ENCODE assay signal across 9 mouse cellular contexts in the genomic region with DNA sequence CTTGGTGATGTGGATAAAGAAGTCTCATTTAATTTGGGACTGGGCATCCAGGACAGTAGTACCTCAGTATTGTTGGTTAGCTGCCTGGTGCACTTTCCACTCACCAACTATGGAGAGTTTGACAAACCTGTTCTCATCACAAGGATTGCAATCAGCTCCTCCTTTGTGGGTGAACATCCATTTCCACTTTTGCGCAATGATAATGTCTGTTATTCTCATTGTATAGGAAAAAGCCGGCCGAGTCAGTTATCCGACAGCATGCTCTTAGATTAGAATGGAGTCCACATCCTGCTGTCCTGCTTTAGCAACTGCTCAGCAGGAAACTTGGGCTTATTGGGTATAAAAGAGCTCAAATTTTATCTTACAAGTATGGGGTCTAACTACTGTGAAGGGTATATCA. TPM values are rescaled to one million over a fixed set of nuclear protein-coding genes. Genes with fewer than 3 reads are reported as not detected.
A peak's percentile ranks its signal among the peaks of the same experiment; 100 is the strongest.
DNase-seq lines count a peak whose midpoint lies in the region; ATAC-seq and TF ChIP-seq lines count a peak whose summit lies in the region.
"Had no signal": no experiment of that assay in that cellular context is flagged by ENCODE, and none has a peak within 500 bp of the region (broad histone marks: within the 10 kb centered on the region; RNA-seq: fewer than 3 reads in every experiment).

No protein-coding gene starts in this region.

- TF ChIP-seq CTCF in kidney, postnatal 0 days (IDR thresholded peaks at IDR 0.05; ENCODE audit: low read depth): no peak

- H3K27ac ChIP-seq in kidney, postnatal 0 days: peak overlapping the region; percentile 67
- H3K27ac ChIP-seq in forebrain, embryonic 12.5 days: 0 out of 2 replicates have a peak overlapping the region, but pooled peaks have one; percentile 65
- H3K27ac ChIP-seq in limb, embryonic 10.5 days: peak overlapping the region; percentile 90
- H3K27ac ChIP-seq in neural tube, embryonic 13.5 days (replicated peaks): peak overlapping the region; percentile 61

- peak overlapping the region; percentile 60 for H3K4me2 ChIP-seq in kidney, postnatal 0 days (ENCODE audit: low read length)
- peak overlapping the region; percentile 54 for H3K4me2 ChIP-seq in forebrain, embryonic 12.5 days
- peak overlapping the region; percentile 88 for H3K4me2 ChIP-seq in neural tube, embryonic 13.5 days

- H3K9me3 ChIP-seq in kidney, postnatal 0 days (replicated peaks; ENCODE audit: low read length): no peaks in the 10 kb centered on the region
- H3K9me3 ChIP-seq in forebrain, embryonic 12.5 days: no peaks in the 10 kb centered on the region
- H3K9me3 ChIP-seq in limb, embryonic 10.5 days (replicated peaks): no peaks in the 10 kb centered on the region
- no peaks in the 10 kb centered on the region for H3K9me3 ChIP-seq in neural tube, embryonic 13.5 days

- peak overlapping the region; percentile 32; the same call in 1 of the 2 replicates for H3K9ac ChIP-seq in kidney, postnatal 0 days (ENCODE audit: low read depth, low read length)
- no peak overlapping the region for H3K9ac ChIP-seq in forebrain, embryonic 12.5 days
- no peak overlapping the region for H3K9ac ChIP-seq in neural tube, embryonic 13.5 days

- peaks cover 12% of the 10 kb centered on the region; the same call in 1 of the 2 replicates for H3K4me1 ChIP-seq in kidney, postnatal 0 days (replicated peaks; ENCODE audit: insufficient read depth, low read length)
- peaks cover 14% of the 10 kb centered on the region for H3K4me1 ChIP-seq in forebrain, embryonic 12.5 days
- peaks cover 12% of the 10 kb centered on the region; the same call in 1 of the 2 replicates for H3K4me1 ChIP-seq in limb, embryonic 10.5 days
- H3K4me1 ChIP-seq in neural tube, embryonic 13.5 days (replicated peaks): peaks cover 22% of the 10 kb centered on the region

- H3K4me3 ChIP-seq in kidney, postnatal 0 days (replicated peaks; ENCODE audit: low read depth, low read length): peak overlapping the region; percentile 78; the same call in 1 of the 2 replicates
- peak overlapping the region; percentile 72; the same call in 1 of the 2 replicates for H3K4me3 ChIP-seq in forebrain, embryonic 12.5 days (replicated peaks)
- H3K4me3 ChIP-seq in limb, embryonic 10.5 days: peak overlapping the region; percentile 75
- peak overlapping the region; percentile 74 for H3K4me3 ChIP-seq in neural tube, embryonic 13.5 days

- no peak for ATAC-seq in kidney, postnatal 0 days (replicated peaks; ENCODE audit: low FRiP score, low read depth)
- no peak for ATAC-seq in forebrain, embryonic 12.5 days (ENCODE audit: low FRiP score)
- no peak for ATAC-seq in neural tube, embryonic 13.5 days (ENCODE audit: low read depth)

- WGBS in kidney, postnatal 0 days: 90% methylated on average over 4 of the region's 4 CpGs
- 94% methylated on average over 4 of the region's 4 CpGs for WGBS in forebrain, embryonic 12.5 days
- 93% methylated on average over 4 of the region's 4 CpGs for WGBS in limb, embryonic 10.5 days
- 96% methylated on average over 4 of the region's 4 CpGs for WGBS in neural tube, embryonic 13.5 days

- H3K36me3 ChIP-seq in kidney, postnatal 0 days (ENCODE audit: insufficient read depth, low read length): peaks cover 21% of the 10 kb centered on the region
- peaks cover 45% of the 10 kb centered on the region for H3K36me3 ChIP-seq in forebrain, embryonic 12.5 days (replicated peaks)
- peaks cover 66% of the 10 kb centered on the region for H3K36me3 ChIP-seq in limb, embryonic 10.5 days
- peaks cover 48% of the 10 kb centered on the region for H3K36me3 ChIP-seq in neural tube, embryonic 13.5 days

- H3K27me3 ChIP-seq in kidney, postnatal 0 days (ENCODE audit: insufficient read depth, low read length): no peaks in the 10 kb centered on the region
- no peaks in the 10 kb centered on the region for H3K27me3 ChIP-seq in forebrain, embryonic 12.5 days
- no peaks in the 10 kb centered on the region for H3K27me3 ChIP-seq in limb, embryonic 10.5 days (ENCODE audit: low read depth, poor library complexity, severe bottlenecking)
- H3K27me3 ChIP-seq in neural tube, embryonic 13.5 days: no peaks in the 10 kb centered on the region

- no peak for DNase-seq in kidney, postnatal 0 days (ENCODE audit: low spot score)
- no peak for DNase-seq in kidney, postnatal 14 days
- no peak for DNase-seq in limb, embryonic 10.5 days (ENCODE audit: low spot score)
- no peak for DNase-seq in left cerebral cortex, adult 18-20 months (ENCODE audit: low spot score in 2 of 2)
- DNase-seq in frontal cortex, postnatal 14 days (ENCODE audit: low spot score in 2 of 2): no peak
- DNase-seq in adrenal gland, adult 8-10 months: no peak

RNA-seq across cellular contexts. Expression of gene Ing4, which starts 0.9 kb away (rescaled TPM):
- polyA plus RNA-seq in kidney, postnatal 0 days (2015; fragmentation: Nextera tagmentation; extraction: Ambion mirVana): 118 and 119 TPM in 2 replicates
- polyA plus RNA-seq in forebrain, embryonic 12.5 days (2016; fragmentation: Nextera tagmentation; extraction: Ambion mirVana): 163 and 164 TPM in 2 replicates
- polyA plus RNA-seq in limb, embryonic 10.5 days (2016; fragmentation: Nextera tagmentation; extraction: Ambion mirVana): 121 and 145 TPM in 2 replicates
- 147 and 148 TPM in 2 replicates for polyA plus RNA-seq in neural tube, embryonic 13.5 days (2015; fragmentation: Nextera tagmentation; extraction: Ambion mirVana)
- 10 to 100 TPM; 50.7 to 51.1 TPM for total RNA-seq in left cerebral cortex, adult 18-20 months (2021)
- total RNA-seq in adrenal gland, adult 8-10 months (2022): 10 to 100 TPM; 62.7 to 74.3 (median 72.6) TPM

RNA-seq across cellular contexts. Expression of gene Acrbp, which starts 10.8 kb away (rescaled TPM):
- polyA plus RNA-seq in kidney, postnatal 0 days (2015; fragmentation: Nextera tagmentation; extraction: Ambion mirVana): 4.2 and 4.5 TPM in 2 replicates
- polyA plus RNA-seq in forebrain, embryonic 12.5 days (2016; fragmentation: Nextera tagmentation; extraction: Ambion mirVana): 14.7 and 17.7 TPM in 2 replicates
- 10.1 and 13.0 TPM in 2 replicates for polyA plus RNA-seq in limb, embryonic 10.5 days (2016; fragmentation: Nextera tagmentation; extraction: Ambion mirVana)
- polyA plus RNA-seq in neural tube, embryonic 13.5 days (2015; fragmentation: Nextera tagmentation; extraction: Ambion mirVana): 19.0 and 21.0 TPM in 2 replicates
- total RNA-seq in left cerebral cortex, adult 18-20 months (2021): 10 to 100 TPM; 11.2 to 14.5 TPM
- 10 to 100 TPM in 1 of 4 experiments, 1 to 10 TPM in 3; 6.9 to 12.1 (median 9.1) TPM for total RNA-seq in adrenal gland, adult 8-10 months (2022)

RNA-seq across cellular contexts. Expression of gene Lpar5, which starts 29.1 kb away (rescaled TPM):
- polyA plus RNA-seq in kidney, postnatal 0 days (2015; fragmentation: Nextera tagmentation; extraction: Ambion mirVana): 0.29 and 0.30 TPM in 2 replicates
- polyA plus RNA-seq in forebrain, embryonic 12.5 days (2016; fragmentation: Nextera tagmentation; extraction: Ambion mirVana): 0.31 TPM in 1 of 2 replicates, not detected in the other
- 0.14 and 0.18 TPM in 2 replicates for polyA plus RNA-seq in limb, embryonic 10.5 days (2016; fragmentation: Nextera tagmentation; extraction: Ambion mirVana)
- 0.43 and 0.77 TPM in 2 replicates for polyA plus RNA-seq in neural tube, embryonic 13.5 days (2015; fragmentation: Nextera tagmentation; extraction: Ambion mirVana)
- total RNA-seq in left cerebral cortex, adult 18-20 months (2021): under 1 TPM; 0.58 to 0.68 TPM
- total RNA-seq in adrenal gland, adult 8-10 months (2022): 1 to 10 TPM in 1 of 4 experiments, under 1 TPM in 3; 0.73 to 1.3 (median 0.83) TPM

RNA-seq across cellular contexts. Expression of gene Zfp384, which starts 29.7 kb away (rescaled TPM):
- polyA plus RNA-seq in kidney, postnatal 0 days (2015; fragmentation: Nextera tagmentation; extraction: Ambion mirVana): 11.3 and 11.4 TPM in 2 replicates
- 16.7 and 19.1 TPM in 2 replicates for polyA plus RNA-seq in forebrain, embryonic 12.5 days (2016; fragmentation: Nextera tagmentation; extraction: Ambion mirVana)
- polyA plus RNA-seq in limb, embryonic 10.5 days (2016; fragmentation: Nextera tagmentation; extraction: Ambion mirVana): 12.8 and 15.2 TPM in 2 replicates
- 20.0 and 23.2 TPM in 2 replicates for polyA plus RNA-seq in neural tube, embryonic 13.5 days (2015; fragmentation: Nextera tagmentation; extraction: Ambion mirVana)
- total RNA-seq in left cerebral cortex, adult 18-20 months (2021): 10 to 100 TPM; 45.9 to 47.6 TPM
- total RNA-seq in adrenal gland, adult 8-10 months (2022): 10 to 100 TPM; 46.9 to 87.0 (median 56.5) TPM

RNA-seq across cellular contexts. Expression of gene Pianp, which starts 42.2 kb away (rescaled TPM):
- polyA plus RNA-seq in kidney, postnatal 0 days (2015; fragmentation: Nextera tagmentation; extraction: Ambion mirVana): 2.0 and 2.1 TPM in 2 replicates
- polyA plus RNA-seq in forebrain, embryonic 12.5 days (2016; fragmentation: Nextera tagmentation; extraction: Ambion mirVana): 6.9 and 8.2 TPM in 2 replicates
- polyA plus RNA-seq in limb, embryonic 10.5 days (2016; fragmentation: Nextera tagmentation; extraction: Ambion mirVana): 0.40 and 1.4 TPM in 2 replicates
- 28.4 and 28.9 TPM in 2 replicates for polyA plus RNA-seq in neural tube, embryonic 13.5 days (2015; fragmentation: Nextera tagmentation; extraction: Ambion mirVana)
- 100 to 1,000 TPM; 194 to 195 TPM for total RNA-seq in left cerebral cortex, adult 18-20 months (2021)
- total RNA-seq in adrenal gland, adult 8-10 months (2022): 1 to 10 TPM in 3 of 4 experiments, under 1 TPM in 1; 0.81 to 3.8 (median 1.9) TPM
- total RNA-seq: common myeloid progenitor, adult 5-6 weeks had no signal
